Mouse (Mus musculus) right cerebral cortex, adult 2 months (tissue): ENCODE results near the gene Srgap3.

Source experiments
- DNase-seq, 2 experiments: peaks; one replicate each; pipeline ENCODE4 v3.0.0; 2021 to 2022; ENCODE audit warnings: low spot score in 2 of 2

Gene Srgap3

GRCm38 (mm10) chr6:112946895-112947436 lies at the start of gene Srgap3:
Gene Srgap3, minus strand, starts transcription at chr6:112947266.
- DNase-seq = peak; percentile 88 to 91

- DNase-seq = no peak
Observed at GRCm38 (mm10) chr6:112995708-112996107, 48.6 kb upstream of the Srgap3 start.

- DNase-seq = no peak
Observed at GRCm38 (mm10) chr6:112990119-112990518, 43.1 kb upstream of the Srgap3 start.

- no peak for DNase-seq
Observed at GRCm38 (mm10) chr6:112985362-112986314, 38.6 kb upstream of the Srgap3 start.

GRCm38 (mm10) chr6:112982241-112982640 lies 35.2 kb upstream of the Srgap3 start:
- DNase-seq = no peak

- DNase-seq = no peak
Observed at GRCm38 (mm10) chr6:112978947-112979346, 31.9 kb upstream of the Srgap3 start.

- DNase-seq = no peak
Observed at GRCm38 (mm10) chr6:112977246-112977645, 30.2 kb upstream of the Srgap3 start.

GRCm38 (mm10) chr6:112976541-112976940 lies 29.5 kb upstream of the Srgap3 start:
- DNase-seq = no peak

GRCm38 (mm10) chr6:112976136-112976535 lies 29.1 kb upstream of the Srgap3 start:
- DNase-seq = no peak

GRCm38 (mm10) chr6:112973786-112974720 lies 27.0 kb upstream of the Srgap3 start:
- peak in 1 of 2 experiments; percentile 22 for DNase-seq

- peak; percentile 42 to 59 for DNase-seq
Observed at GRCm38 (mm10) chr6:112972858-112973631, 26.0 kb upstream of the Srgap3 start.

GRCm38 (mm10) chr6:112972127-112972526 lies 25.1 kb upstream of the Srgap3 start:
- no peak for DNase-seq

GRCm38 (mm10) chr6:112971116-112971768 lies 24.2 kb upstream of the Srgap3 start:
- DNase-seq = no peak

- DNase-seq = no peak
Observed at GRCm38 (mm10) chr6:112967359-112967758, 20.3 kb upstream of the Srgap3 start.

- no peak for DNase-seq
Observed at GRCm38 (mm10) chr6:112958360-112958759, 11.3 kb upstream of the Srgap3 start.

- DNase-seq = no peak
Observed at GRCm38 (mm10) chr6:112957583-112958280, 10.7 kb upstream of the Srgap3 start.

- no peak for DNase-seq
Observed at GRCm38 (mm10) chr6:112955773-112956172, 8.7 kb upstream of the Srgap3 start.

GRCm38 (mm10) chr6:112953905-112954304 lies 6.8 kb upstream of the Srgap3 start:
- DNase-seq = no peak

GRCm38 (mm10) chr6:112951254-112951653 lies 4.2 kb upstream of the Srgap3 start:
- no peak for DNase-seq
